Mouse (Mus musculus): Measurements from ENCODE around the gene Rcor1. TPM values are rescaled to one million over a fixed set of nuclear protein-coding genes. Genes with fewer than 3 reads are reported as not detected.
"Not testable (repeated sequence)": the region's sequence is repeated elsewhere in the genome, so short reads cannot be mapped to it uniquely, and the experiment has no call there.

Gene Rcor1
- polyA plus RNA-seq, 1 experiment from 2014 or later, result 7.9 TPM

DNA sequence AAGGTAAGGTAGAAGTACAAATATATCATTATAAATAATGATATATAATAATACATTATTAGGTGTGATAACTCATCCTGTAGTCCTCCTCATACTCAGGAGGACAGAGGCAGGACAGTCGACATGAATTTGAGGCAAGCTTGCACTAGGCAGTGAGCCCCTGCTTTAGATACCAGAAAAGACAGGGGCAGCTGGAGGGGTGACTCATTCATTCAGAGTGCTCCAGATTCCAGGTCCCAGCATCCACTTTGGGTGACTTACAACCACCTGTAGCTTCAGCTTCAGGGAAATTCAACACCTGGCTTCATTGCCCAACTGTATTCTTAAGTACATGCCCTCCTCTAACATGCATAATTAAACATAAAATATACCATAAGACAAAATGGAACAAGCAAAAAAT lies 7.7 kb downstream of the Rcor1 start:
- Histone ChIP-seq H3K4me2 (ENCODE audit: low read depth, low read length) (no peak overlapping the region), H3K9me3 (ENCODE audit: control insufficient read depth, low read length) (no peaks in the 10 kb centered on the region), H3K27me3 (replicated peaks; ENCODE audit: control insufficient read depth, insufficient read depth, low read length) (no peaks in the 10 kb centered on the region), H3K27ac (ENCODE audit: low read length) (no peak overlapping the region), H3K4me3 (ENCODE audit: low read length) (no peak overlapping the region), H3K9ac (ENCODE audit: low read depth, low read length) (no peak overlapping the region), H3K36me3 (ENCODE audit: control insufficient read depth, insufficient read depth, low read length) (peaks cover 7% of the 10 kb centered on the region; the same call in 1 of the 2 replicates), H3K4me1 (ENCODE audit: control insufficient read depth, insufficient read depth, low read length) (0 out of 2 replicates have a peak, but pooled peaks cover 6% of the 10 kb centered on the region)
- 80% methylated on average over 1 of the region's 1 CpGs for WGBS
- ATAC-seq, result no peak

DNA sequence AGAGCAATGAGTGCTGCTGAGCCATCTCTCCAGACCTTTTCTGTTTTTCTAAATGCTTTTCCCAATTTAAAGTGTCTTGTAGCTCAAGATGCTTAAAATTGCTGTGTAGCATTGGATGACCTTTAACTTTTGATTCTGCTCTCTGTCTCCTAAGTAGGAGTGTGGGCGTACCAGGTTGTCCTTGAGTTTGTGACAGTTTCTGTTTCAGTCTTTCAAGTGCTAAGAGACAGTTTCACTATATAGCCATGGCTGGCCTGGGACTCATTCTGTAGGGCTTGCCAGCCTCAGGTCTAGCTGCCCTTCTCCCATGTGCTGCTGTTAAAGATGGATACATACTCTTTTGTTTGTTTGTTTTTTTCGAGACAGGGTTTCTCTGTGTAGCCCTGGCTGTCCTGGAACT lies 9.1 kb downstream of the Rcor1 start:
- Histone ChIP-seq H3K9ac (ENCODE audit: low read depth, low read length) (no peak overlapping the region), H3K27me3 (replicated peaks; ENCODE audit: control insufficient read depth, insufficient read depth, low read length) (no peaks in the 10 kb centered on the region), H3K4me3 (ENCODE audit: low read length) (no peak overlapping the region), H3K36me3 (ENCODE audit: control insufficient read depth, insufficient read depth, low read length) (peaks cover 8% of the 10 kb centered on the region; the same call in 1 of the 2 replicates), H3K4me1 (ENCODE audit: control insufficient read depth, insufficient read depth, low read length) (0 out of 2 replicates have a peak, but pooled peaks cover 3% of the 10 kb centered on the region), H3K9me3 (ENCODE audit: control insufficient read depth, low read length) (no peaks in the 10 kb centered on the region), H3K4me2 (ENCODE audit: low read depth, low read length) (no peak overlapping the region), H3K27ac (ENCODE audit: low read length) (no peak overlapping the region)
- WGBS, result 88% methylated on average over 2 of the region's 2 CpGs
- ATAC-seq, result no peak

DNA sequence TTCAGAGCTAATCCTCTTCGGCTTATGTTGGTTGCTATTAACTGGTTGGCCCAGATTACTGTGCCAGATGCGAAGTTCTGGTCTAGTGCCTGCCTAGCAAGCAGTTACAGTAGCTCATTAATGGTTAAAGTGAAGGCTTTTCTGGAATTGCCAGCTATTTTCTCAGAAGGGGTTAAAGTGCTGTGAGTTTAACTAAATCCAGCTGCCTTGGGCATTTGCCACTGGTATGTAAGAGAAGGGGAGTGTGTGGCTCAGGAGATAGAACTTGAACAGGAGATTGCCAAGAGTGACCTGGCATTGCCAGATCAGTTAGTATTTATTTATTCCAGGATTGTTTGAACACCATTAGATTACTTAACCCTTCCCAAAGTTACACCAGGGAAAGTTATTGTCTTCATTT lies 11.1 kb downstream of the Rcor1 start:
- no peak overlapping the region for H3K4me2 ChIP-seq (ENCODE audit: low read depth, low read length)
- H3K4me1 ChIP-seq (ENCODE audit: control insufficient read depth, insufficient read depth, low read length), result 0 out of 2 replicates have a peak, but pooled peaks cover 3% of the 10 kb centered on the region
- H3K9me3 ChIP-seq (ENCODE audit: control insufficient read depth, low read length), result no peaks in the 10 kb centered on the region
- no peak overlapping the region for H3K27ac ChIP-seq (ENCODE audit: low read length)
- H3K4me3 ChIP-seq (ENCODE audit: low read length), result no peak overlapping the region
- H3K9ac ChIP-seq (ENCODE audit: low read depth, low read length), result no peak overlapping the region
- no peaks in the 10 kb centered on the region for H3K27me3 ChIP-seq (replicated peaks; ENCODE audit: control insufficient read depth, insufficient read depth, low read length)
- 0 out of 2 replicates have a peak, but pooled peaks cover 4% of the 10 kb centered on the region for H3K36me3 ChIP-seq (ENCODE audit: control insufficient read depth, insufficient read depth, low read length)
- no peak for ATAC-seq
- WGBS, result 91% methylated on average over 2 of the region's 2 CpGs

DNA sequence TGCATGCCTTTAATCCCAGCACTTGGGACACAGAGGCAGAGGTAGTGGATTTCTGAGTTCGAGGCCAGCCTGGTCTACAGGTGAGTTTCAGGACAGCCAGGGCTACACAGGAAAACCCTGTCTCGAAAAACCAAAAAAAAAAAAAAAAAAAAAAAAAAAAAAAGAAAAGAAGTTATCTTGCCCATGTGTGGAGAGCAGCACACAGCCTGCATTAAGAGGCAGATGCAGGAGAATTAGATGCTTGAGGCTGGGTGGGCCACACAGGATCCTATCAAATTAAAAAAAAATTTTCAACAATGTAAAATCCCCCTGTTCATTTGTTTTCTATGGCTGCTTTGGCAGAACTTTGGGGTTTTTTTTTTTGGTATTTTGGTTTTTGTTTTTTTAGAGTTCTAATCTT lies 24.2 kb downstream of the Rcor1 start:
- no peaks in the 10 kb centered on the region; the same call in 1 of the 2 replicates for H3K36me3 ChIP-seq (ENCODE audit: control insufficient read depth, insufficient read depth, low read length)
- no peaks in the 10 kb centered on the region for H3K9me3 ChIP-seq (ENCODE audit: control insufficient read depth, low read length)
- no peak overlapping the region for H3K9ac ChIP-seq (ENCODE audit: low read depth, low read length)
- ATAC-seq, result no peak
- H3K4me3 ChIP-seq (ENCODE audit: low read length), result no peak overlapping the region
- H3K4me1 ChIP-seq (ENCODE audit: control insufficient read depth, insufficient read depth, low read length), result no peaks in the 10 kb centered on the region
- no peaks in the 10 kb centered on the region for H3K27me3 ChIP-seq (replicated peaks; ENCODE audit: control insufficient read depth, insufficient read depth, low read length)
- H3K4me2 ChIP-seq (ENCODE audit: low read depth, low read length), result no peak overlapping the region
- 80% methylated on average over 2 of the region's 2 CpGs for WGBS
- no peak overlapping the region for H3K27ac ChIP-seq (ENCODE audit: low read length)

DNA sequence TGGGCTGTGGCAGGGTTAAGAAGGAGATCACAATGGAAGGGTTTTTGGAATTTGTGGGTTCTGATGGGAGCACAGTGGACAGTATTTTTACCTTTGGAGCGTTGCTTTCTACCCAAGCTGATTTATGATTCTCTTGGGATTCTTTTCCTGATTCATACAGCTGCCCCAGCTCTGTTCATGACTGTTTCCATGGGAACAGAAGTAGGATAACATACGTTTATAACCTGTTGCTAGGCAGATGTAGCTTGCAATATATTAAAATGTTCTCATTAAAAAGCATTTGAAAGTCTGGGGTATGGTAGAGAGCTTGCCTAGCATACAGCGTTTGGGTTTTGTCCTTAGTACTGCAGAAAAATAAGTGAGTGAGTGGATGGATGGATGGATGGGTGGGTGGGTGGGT lies 25.1 kb downstream of the Rcor1 start:
- 63% methylated on average over 3 of the region's 3 CpGs for WGBS
- ATAC-seq, result no peak
- H3K36me3 ChIP-seq (ENCODE audit: control insufficient read depth, insufficient read depth, low read length), result no peaks in the 10 kb centered on the region; the same call in 1 of the 2 replicates
- H3K4me1 ChIP-seq (ENCODE audit: control insufficient read depth, insufficient read depth, low read length), result no peaks in the 10 kb centered on the region
- H3K27ac ChIP-seq (ENCODE audit: low read length), result no peak overlapping the region
- H3K9me3 ChIP-seq (ENCODE audit: control insufficient read depth, low read length), result no peaks in the 10 kb centered on the region
- H3K4me3 ChIP-seq (ENCODE audit: low read length), result no peak overlapping the region
- no peaks in the 10 kb centered on the region for H3K27me3 ChIP-seq (replicated peaks; ENCODE audit: control insufficient read depth, insufficient read depth, low read length)
- no peak overlapping the region for H3K4me2 ChIP-seq (ENCODE audit: low read depth, low read length)
- no peak overlapping the region for H3K9ac ChIP-seq (ENCODE audit: low read depth, low read length)

DNA sequence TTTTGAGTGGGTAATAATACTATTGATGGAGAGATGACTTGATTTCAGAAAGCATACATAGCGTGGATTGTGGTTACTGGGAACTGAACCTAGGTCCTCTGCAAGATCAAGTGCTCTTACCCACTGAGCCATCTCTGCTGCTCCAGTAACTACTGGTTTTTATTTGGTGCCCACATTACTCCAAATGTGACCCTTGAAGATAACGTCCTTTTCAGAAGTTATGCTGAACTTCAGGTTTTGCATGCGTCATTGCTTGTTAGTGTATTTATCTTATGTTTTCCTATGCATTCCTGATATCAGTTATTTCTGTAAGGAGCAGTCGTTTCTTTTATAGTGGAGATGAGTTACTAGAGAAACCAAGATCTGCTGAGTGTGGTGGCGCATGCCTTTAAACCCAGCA lies 26.2 kb downstream of the Rcor1 start:
- H3K27me3 ChIP-seq (replicated peaks; ENCODE audit: control insufficient read depth, insufficient read depth, low read length), result no peaks in the 10 kb centered on the region
- H3K9me3 ChIP-seq (ENCODE audit: control insufficient read depth, low read length), result no peaks in the 10 kb centered on the region
- no peak for ATAC-seq
- 89% methylated on average over 5 of the region's 5 CpGs for WGBS
- H3K27ac ChIP-seq (ENCODE audit: low read length), result no peak overlapping the region
- no peaks in the 10 kb centered on the region for H3K36me3 ChIP-seq (ENCODE audit: control insufficient read depth, insufficient read depth, low read length)
- H3K4me2 ChIP-seq (ENCODE audit: low read depth, low read length), result no peak overlapping the region
- H3K4me3 ChIP-seq (ENCODE audit: low read length), result no peak overlapping the region
- no peak overlapping the region for H3K9ac ChIP-seq (ENCODE audit: low read depth, low read length)
- H3K4me1 ChIP-seq (ENCODE audit: control insufficient read depth, insufficient read depth, low read length), result no peaks in the 10 kb centered on the region

DNA sequence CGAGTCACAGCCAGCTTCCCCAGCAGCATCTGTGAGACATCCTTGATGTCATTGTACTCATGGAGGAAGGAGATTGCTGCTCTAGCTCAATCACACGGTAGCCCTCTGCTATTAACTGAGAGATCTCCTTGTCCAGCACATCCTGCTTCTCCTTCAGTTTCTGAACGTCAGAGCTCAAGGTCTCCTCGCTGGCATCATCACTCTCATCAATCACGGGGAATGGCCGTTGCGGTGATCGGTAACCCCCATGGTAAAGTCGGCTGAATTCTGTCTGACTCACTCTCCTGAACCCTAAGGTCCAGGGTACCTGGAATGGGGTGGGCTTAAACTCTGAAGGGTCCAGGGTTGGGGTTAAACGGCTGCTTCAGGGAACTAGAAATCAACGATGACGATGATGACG lies 28.7 kb downstream of the Rcor1 start:
- H3K4me2 ChIP-seq (ENCODE audit: low read depth, low read length), result no peak overlapping the region
- H3K36me3 ChIP-seq (ENCODE audit: control insufficient read depth, insufficient read depth, low read length), result no peaks in the 10 kb centered on the region
- H3K9me3 ChIP-seq (ENCODE audit: control insufficient read depth, low read length), result no peaks in the 10 kb centered on the region
- H3K4me1 ChIP-seq (ENCODE audit: control insufficient read depth, insufficient read depth, low read length), result no peaks in the 10 kb centered on the region
- H3K9ac ChIP-seq (ENCODE audit: low read depth, low read length), result no peak overlapping the region
- 90% methylated on average over 13 of the region's 13 CpGs for WGBS
- H3K27me3 ChIP-seq (replicated peaks; ENCODE audit: control insufficient read depth, insufficient read depth, low read length), result no peaks in the 10 kb centered on the region
- no peak for ATAC-seq
- no peak overlapping the region for H3K27ac ChIP-seq (ENCODE audit: low read length)
- no peak overlapping the region for H3K4me3 ChIP-seq (ENCODE audit: low read length)

DNA sequence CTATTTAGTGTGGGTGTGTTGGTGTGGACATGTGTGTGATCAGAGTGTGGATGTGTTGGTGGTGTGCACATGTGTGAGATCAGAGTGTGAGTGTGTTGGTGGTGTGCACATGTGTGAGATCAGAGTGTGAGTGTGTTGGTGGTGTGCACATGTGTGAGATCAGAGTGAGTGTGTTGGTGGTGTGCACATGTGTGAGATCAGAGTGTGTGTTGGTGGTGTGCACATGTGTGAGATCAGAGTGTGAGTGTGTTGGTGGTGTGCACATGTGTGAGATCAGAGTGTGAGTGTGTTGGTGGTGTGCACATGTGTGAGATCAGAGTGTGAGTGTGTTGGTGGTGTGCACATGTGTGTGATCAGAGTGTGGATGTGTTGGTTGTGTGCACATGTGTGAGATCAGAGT lies 30.1 kb downstream of the Rcor1 start:
- H3K9ac ChIP-seq (ENCODE audit: low read depth, low read length); H3K4me2 ChIP-seq (ENCODE audit: low read depth, low read length); H3K27me3 ChIP-seq (replicated peaks; ENCODE audit: control insufficient read depth, insufficient read depth, low read length); H3K4me1 ChIP-seq (ENCODE audit: control insufficient read depth, insufficient read depth, low read length); H3K27ac ChIP-seq (ENCODE audit: low read length); H3K36me3 ChIP-seq (ENCODE audit: control insufficient read depth, insufficient read depth, low read length); H3K4me3 ChIP-seq (ENCODE audit: low read length); ATAC-seq; H3K9me3 ChIP-seq (ENCODE audit: control insufficient read depth, low read length): not testable (repeated sequence)

DNA sequence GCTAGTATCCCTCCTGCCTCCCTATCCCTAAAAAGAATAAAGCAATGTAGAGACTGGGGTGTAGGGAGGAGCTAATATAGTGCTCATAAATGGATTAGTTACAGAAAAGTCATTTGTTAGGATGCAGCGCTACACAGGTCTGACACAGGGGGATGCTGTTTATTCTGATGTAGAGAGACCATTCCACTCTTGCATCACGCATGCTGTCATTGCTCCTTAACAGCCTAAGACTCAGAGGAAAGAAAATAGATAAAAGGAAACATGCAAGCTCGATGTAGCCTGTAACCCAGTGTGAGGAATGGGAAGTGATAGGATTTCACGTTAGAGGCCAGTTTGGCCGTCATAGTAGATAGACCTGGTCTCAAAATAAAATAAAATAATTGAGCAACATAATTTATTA lies 31.9 kb downstream of the Rcor1 start:
- no peak for ATAC-seq
- H3K4me1 ChIP-seq (ENCODE audit: control insufficient read depth, insufficient read depth, low read length), result no peaks in the 10 kb centered on the region
- no peak overlapping the region for H3K27ac ChIP-seq (ENCODE audit: low read length)
- no peak overlapping the region for H3K4me2 ChIP-seq (ENCODE audit: low read depth, low read length)
- no peaks in the 10 kb centered on the region for H3K36me3 ChIP-seq (ENCODE audit: control insufficient read depth, insufficient read depth, low read length)
- 80% methylated on average over 5 of the region's 5 CpGs for WGBS
- no peak overlapping the region for H3K4me3 ChIP-seq (ENCODE audit: low read length)
- no peaks in the 10 kb centered on the region for H3K27me3 ChIP-seq (replicated peaks; ENCODE audit: control insufficient read depth, insufficient read depth, low read length)
- H3K9me3 ChIP-seq (ENCODE audit: control insufficient read depth, low read length), result no peaks in the 10 kb centered on the region
- no peak overlapping the region for H3K9ac ChIP-seq (ENCODE audit: low read depth, low read length)

DNA sequence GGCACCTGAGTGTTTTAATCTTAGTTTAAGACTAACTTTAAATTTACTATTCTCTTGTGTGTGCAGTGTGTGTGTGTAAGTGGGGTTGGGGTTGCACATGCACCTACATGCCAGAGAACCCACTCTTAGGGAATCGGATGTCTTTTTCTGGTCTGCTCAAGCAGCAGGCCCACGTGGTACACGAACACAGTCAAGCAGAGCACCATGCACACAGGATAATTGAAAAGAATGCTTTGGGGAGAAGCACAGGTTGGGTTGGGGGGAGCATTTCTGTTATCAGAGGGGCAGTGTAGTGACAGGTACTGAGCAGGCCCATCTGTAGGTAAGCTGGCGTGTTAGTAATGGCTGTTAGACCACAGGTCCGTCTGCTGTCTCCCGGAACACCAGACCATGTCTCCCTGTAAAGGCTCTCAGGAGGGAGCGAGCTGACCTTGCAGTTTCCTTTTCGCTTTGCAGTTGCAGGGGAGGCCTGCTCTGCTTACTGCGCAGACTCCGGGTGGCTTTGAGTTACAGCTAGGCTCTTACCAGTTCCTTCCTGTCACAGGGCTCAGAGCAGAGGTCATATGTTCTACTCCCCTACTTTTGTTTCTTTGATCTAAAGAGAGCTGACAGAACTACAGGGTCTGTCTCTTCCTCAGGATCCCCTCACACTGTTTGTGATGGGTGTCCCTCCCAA lies 32.5 kb downstream of the Rcor1 start:
- Histone ChIP-seq H3K27ac (ENCODE audit: low read length) (no peak overlapping the region), H3K36me3 (ENCODE audit: control insufficient read depth, insufficient read depth, low read length) (no peaks in the 10 kb centered on the region), H3K4me3 (ENCODE audit: low read length) (no peak overlapping the region), H3K9me3 (ENCODE audit: control insufficient read depth, low read length) (no peaks in the 10 kb centered on the region), H3K4me2 (ENCODE audit: low read depth, low read length) (no peak overlapping the region), H3K27me3 (replicated peaks; ENCODE audit: control insufficient read depth, insufficient read depth, low read length) (no peaks in the 10 kb centered on the region), H3K4me1 (ENCODE audit: control insufficient read depth, insufficient read depth, low read length) (peaks cover 5% of the 10 kb centered on the region), H3K9ac (ENCODE audit: low read depth, low read length) (no peak overlapping the region)
- ATAC-seq, result 0 out of 2 replicates have a peak, but pooled peaks have one; percentile 16
- 65% methylated on average over 10 of the region's 10 CpGs for WGBS
